Mouse (Mus musculus): Measurements from ENCODE around the gene Nkapl. TPM values are rescaled to one million over a fixed set of nuclear protein-coding genes. Genes with fewer than 3 reads are reported as not detected.
"Not testable (repeated sequence)": the region's sequence is repeated elsewhere in the genome, so short reads cannot be mapped to it uniquely, and the experiment has no call there.

Nkapl gene
- 32.4 and 38.1 TPM in 2 replicates for polyA plus RNA-seq (2012; rRNA removed)

DNA sequence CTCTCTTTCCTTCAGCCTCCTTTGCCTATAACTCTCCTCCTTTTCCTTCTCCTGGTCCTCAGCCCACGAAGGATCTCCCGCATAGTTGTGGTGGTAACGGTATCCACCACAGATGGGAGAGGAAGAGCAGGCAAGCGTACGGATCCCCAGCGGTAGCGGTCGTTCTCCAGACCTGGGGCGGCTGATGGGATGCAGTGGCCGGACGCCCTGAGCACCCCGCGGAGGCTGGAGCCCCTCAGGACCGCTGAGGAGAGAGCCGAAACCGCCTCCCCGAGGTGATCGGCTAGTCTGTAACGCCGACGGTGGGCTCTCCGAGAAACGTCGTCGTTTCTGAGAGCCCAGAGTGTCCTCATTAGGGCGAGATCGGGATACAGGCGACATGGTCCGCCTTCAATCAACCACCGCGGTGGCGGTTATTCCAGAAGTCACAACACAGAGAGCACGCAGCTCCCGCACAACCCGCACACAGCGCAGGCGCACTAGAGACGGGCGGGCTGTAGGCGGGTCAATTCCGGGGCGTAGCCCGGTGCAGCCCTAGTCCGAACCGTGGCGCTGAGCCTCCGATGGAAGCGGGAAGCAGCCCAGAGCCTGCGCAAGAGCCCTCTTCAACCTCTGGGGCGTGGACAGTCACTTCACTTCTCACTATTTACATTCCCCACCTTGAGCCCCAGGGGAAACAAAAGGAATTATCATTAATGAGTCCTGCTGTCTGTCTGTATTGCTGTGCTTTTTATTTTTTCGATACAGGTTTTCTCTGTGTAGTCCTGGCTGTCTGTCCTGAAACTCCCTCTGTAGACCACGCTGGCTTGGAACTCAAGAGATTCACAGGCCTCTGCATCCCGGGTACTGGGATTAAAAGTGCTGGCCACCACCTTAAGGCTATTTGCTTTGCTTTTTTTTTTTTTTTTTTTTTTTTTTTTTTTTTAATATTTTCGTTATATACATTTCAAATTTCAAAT lies at the start of gene Nkapl:
Gene Nkapl, minus strand, starts transcription at position 449 of the 959 bp plus-strand sequence.
- Histone ChIP-seq H3K27ac (ENCODE audit: control insufficient read depth, insufficient read depth, low read depth, low read length) (peak within 1 kb of the TSS; percentile 97), H3K4me3 (ENCODE audit: control insufficient read depth, low read depth, low read length) (peak within 1 kb of the TSS; percentile 96), H3K36me3 (ENCODE audit: control insufficient read depth, insufficient read depth, low read length) (no peaks in the 10 kb centered on the region), H3K27me3 (ENCODE audit: control insufficient read depth, insufficient read depth, low read length) (no peaks in the 10 kb centered on the region), H3K4me1 (ENCODE audit: control insufficient read depth, insufficient read depth, low read length) (peaks cover 3% of the 10 kb centered on the region; the same call in 1 of the 2 replicates)
- TF ChIP-seq POLR2A (IDR thresholded peaks at IDR 0.05; ENCODE audit: control insufficient read depth, low read depth, low read length): peak; percentile 94
- no peak for TF ChIP-seq CTCF (IDR thresholded peaks at IDR 0.05; ENCODE audit: control insufficient read depth, insufficient read depth, insufficient replicate concordance, low read depth, low read length)

DNA sequence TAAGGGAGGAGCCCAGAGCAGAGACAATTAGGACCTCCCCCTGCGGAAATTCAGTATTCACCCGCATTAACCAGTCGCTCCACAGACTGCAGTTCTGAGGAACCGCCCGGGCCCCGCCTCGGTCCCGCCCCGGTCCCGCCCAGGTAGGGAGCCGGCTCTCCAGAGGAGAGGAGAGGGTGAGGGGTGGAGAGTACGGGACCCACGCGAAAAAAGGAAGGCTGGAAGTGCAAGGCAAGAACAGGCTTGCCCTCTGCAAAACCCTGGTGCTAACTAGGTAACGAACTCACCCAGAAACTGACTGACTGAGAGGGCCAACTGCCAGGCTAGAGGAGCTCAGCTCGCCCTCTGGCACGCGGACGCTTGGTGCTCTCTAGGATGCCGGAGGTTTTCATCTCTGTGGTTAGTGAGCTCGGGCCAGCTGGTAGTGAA lies 37.9 kb upstream of the Nkapl start:
- Histone ChIP-seq H3K36me3 (ENCODE audit: control insufficient read depth, insufficient read depth, low read length) (no peaks in the 10 kb centered on the region), H3K27me3 (ENCODE audit: control insufficient read depth, insufficient read depth, low read length) (no peaks in the 10 kb centered on the region), H3K4me1 (ENCODE audit: control insufficient read depth, insufficient read depth, low read length) (no peaks in the 10 kb centered on the region; the same call in 1 of the 2 replicates), H3K4me3 (ENCODE audit: control insufficient read depth, low read depth, low read length) (peak overlapping the region; percentile 96), H3K27ac (ENCODE audit: control insufficient read depth, insufficient read depth, low read depth, low read length) (peak overlapping the region; percentile 98)
- TF ChIP-seq POLR2A (IDR thresholded peaks at IDR 0.05; ENCODE audit: control insufficient read depth, low read depth, low read length) (peak; percentile 74; the same call in 1 of the 2 replicates), CTCF (IDR thresholded peaks at IDR 0.05; ENCODE audit: control insufficient read depth, insufficient read depth, insufficient replicate concordance, low read depth, low read length) (no peak)

DNA sequence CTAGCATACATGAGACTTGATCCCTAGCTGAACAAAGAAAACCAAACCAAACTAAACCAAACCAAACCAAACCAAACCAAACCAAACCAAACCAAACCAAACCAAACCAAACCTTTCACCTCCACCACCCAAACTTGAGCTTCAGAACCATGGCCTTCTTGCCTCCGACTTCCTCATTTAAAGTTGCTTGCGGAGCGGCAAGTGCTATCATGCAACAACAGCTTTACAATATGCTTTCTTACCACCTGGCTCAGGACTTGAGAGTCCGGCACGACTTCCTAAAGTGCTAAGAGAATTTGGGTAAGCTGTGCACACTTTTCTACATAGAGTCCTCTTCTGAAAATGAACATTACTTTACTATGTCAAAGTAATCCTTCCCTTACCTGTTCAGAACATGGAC lies 34.0 kb upstream of the Nkapl start:
- Histone ChIP-seq H3K36me3 (ENCODE audit: control insufficient read depth, insufficient read depth, low read length) (no peaks in the 10 kb centered on the region), H3K4me3 (ENCODE audit: control insufficient read depth, low read depth, low read length) (no peak overlapping the region), H3K27me3 (ENCODE audit: control insufficient read depth, insufficient read depth, low read length) (no peaks in the 10 kb centered on the region), H3K4me1 (ENCODE audit: control insufficient read depth, insufficient read depth, low read length) (peaks cover 2% of the 10 kb centered on the region; the same call in 1 of the 2 replicates), H3K27ac (ENCODE audit: control insufficient read depth, insufficient read depth, low read depth, low read length) (no peak overlapping the region)
- TF ChIP-seq POLR2A (IDR thresholded peaks at IDR 0.05; ENCODE audit: control insufficient read depth, low read depth, low read length) (no peak), CTCF (IDR thresholded peaks at IDR 0.05; ENCODE audit: control insufficient read depth, insufficient read depth, insufficient replicate concordance, low read depth, low read length) (no peak)

DNA sequence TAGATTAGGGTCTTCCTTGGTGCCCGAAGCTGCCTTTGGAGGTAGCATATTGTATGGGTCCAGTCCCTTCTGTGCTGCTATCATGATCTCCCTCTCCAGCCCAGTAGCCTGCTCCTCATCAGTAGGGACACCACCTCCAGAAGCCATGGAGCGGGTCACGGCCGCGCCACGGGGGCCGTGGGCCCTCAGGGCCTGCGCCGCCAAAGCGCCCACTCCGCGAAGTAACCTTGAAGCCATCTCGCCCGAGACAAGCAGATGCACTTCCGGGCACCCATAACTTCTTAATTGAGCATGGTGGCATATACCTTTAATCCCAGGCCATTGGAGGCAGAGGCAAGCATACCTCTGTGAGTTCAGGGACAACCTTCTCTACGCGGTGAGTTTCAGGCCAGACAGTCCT lies 32.9 kb upstream of the Nkapl start, which contains the start of gene Gm11273:
Gene Gm11273, minus strand, starts transcription at position 237 of the 400 bp plus-strand sequence.
- H3K27ac ChIP-seq (ENCODE audit: control insufficient read depth, insufficient read depth, low read depth, low read length); H3K36me3 ChIP-seq (ENCODE audit: control insufficient read depth, insufficient read depth, low read length); H3K27me3 ChIP-seq (ENCODE audit: control insufficient read depth, insufficient read depth, low read length); H3K4me1 ChIP-seq (ENCODE audit: control insufficient read depth, insufficient read depth, low read length); H3K4me3 ChIP-seq (ENCODE audit: control insufficient read depth, low read depth, low read length): not testable (repeated sequence)

DNA sequence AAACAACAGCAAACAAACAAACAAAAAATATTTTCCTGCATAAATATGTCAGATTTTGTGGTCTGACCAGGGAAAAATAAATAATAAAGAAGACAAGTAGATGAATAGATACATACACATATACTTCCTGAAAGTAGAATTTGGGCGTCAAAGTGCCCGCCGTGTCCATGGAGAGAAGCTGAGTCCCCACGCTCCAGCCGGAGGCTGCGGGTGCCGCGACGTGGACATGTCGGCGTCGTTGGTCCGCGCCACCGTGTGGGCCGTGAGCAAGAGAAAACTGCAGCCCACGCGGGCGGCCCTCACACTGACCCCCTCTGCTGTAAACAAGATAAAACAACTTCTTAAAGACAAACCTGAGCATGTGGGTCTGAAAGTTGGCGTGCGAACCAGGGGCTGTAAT lies 26.8 kb upstream of the Nkapl start, which contains the start of gene AK157302:
Gene AK157302, plus strand, starts transcription at position 144 of the 400 bp plus-strand sequence.
- peak within 1 kb of the TSS; percentile 66 for H3K4me3 ChIP-seq (ENCODE audit: control insufficient read depth, low read depth, low read length)
- no peak within 1 kb of the TSS for H3K27ac ChIP-seq (ENCODE audit: control insufficient read depth, insufficient read depth, low read depth, low read length)
- no peaks in the 10 kb centered on the region for H3K36me3 ChIP-seq (ENCODE audit: control insufficient read depth, insufficient read depth, low read length)
- TF ChIP-seq POLR2A (IDR thresholded peaks at IDR 0.05; ENCODE audit: control insufficient read depth, low read depth, low read length) (no peak), CTCF (IDR thresholded peaks at IDR 0.05; ENCODE audit: control insufficient read depth, insufficient read depth, insufficient replicate concordance, low read depth, low read length) (no peak)
- no peaks in the 10 kb centered on the region for H3K27me3 ChIP-seq (ENCODE audit: control insufficient read depth, insufficient read depth, low read length)
- H3K4me1 ChIP-seq (ENCODE audit: control insufficient read depth, insufficient read depth, low read length): no peaks in the 10 kb centered on the region

DNA sequence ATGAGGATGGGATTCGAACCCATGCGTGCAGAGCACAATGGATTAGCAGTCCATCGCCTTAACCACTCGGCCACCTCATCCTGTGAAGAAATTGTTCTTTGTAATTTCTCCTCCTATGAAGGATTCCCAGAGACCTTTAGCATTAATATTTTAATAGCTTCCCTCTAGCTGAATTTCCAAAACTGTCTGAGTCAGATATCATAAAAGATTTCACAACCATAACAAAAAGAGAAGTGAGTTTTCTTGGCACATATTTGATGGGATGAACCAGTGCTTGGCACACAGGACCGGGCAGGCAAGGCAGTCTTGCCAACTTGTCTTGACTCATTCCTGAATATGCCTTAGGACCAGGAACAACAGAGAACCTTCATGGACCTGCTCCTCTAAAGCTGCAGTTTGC lies 24.5 kb upstream of the Nkapl start:
- TF ChIP-seq CTCF (IDR thresholded peaks at IDR 0.05; ENCODE audit: control insufficient read depth, insufficient read depth, insufficient replicate concordance, low read depth, low read length) (no peak), POLR2A (IDR thresholded peaks at IDR 0.05; ENCODE audit: control insufficient read depth, low read depth, low read length) (no peak)
- H3K27ac ChIP-seq (ENCODE audit: control insufficient read depth, insufficient read depth, low read depth, low read length): no peak overlapping the region
- no peaks in the 10 kb centered on the region for H3K36me3 ChIP-seq (ENCODE audit: control insufficient read depth, insufficient read depth, low read length)
- no peak overlapping the region for H3K4me3 ChIP-seq (ENCODE audit: control insufficient read depth, low read depth, low read length)
- H3K4me1 ChIP-seq (ENCODE audit: control insufficient read depth, insufficient read depth, low read length): no peaks in the 10 kb centered on the region
- H3K27me3 ChIP-seq (ENCODE audit: control insufficient read depth, insufficient read depth, low read length): no peaks in the 10 kb centered on the region

DNA sequence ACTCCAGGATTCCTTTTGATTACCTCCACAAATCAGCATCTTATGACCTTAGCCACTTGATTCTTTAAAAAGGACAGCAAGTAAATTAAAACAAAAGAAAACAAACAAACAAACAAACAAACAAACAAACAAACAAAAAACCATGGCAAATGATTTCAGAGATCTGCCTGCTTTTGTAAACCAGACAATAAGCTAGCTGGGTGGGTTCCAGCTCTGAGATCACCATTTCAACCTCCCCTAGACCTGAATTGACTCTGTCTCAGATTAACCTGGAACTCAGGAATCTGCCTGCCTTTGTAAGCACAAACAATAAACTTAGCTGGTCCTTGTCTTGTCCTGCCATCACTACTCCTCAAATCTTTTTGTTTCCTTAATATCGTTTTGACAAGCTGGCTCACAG lies 18.6 kb upstream of the Nkapl start:
- H3K4me3 ChIP-seq (ENCODE audit: control insufficient read depth, low read depth, low read length): no peak overlapping the region
- no peak for TF ChIP-seq POLR2A (IDR thresholded peaks at IDR 0.05; ENCODE audit: control insufficient read depth, low read depth, low read length)

DNA sequence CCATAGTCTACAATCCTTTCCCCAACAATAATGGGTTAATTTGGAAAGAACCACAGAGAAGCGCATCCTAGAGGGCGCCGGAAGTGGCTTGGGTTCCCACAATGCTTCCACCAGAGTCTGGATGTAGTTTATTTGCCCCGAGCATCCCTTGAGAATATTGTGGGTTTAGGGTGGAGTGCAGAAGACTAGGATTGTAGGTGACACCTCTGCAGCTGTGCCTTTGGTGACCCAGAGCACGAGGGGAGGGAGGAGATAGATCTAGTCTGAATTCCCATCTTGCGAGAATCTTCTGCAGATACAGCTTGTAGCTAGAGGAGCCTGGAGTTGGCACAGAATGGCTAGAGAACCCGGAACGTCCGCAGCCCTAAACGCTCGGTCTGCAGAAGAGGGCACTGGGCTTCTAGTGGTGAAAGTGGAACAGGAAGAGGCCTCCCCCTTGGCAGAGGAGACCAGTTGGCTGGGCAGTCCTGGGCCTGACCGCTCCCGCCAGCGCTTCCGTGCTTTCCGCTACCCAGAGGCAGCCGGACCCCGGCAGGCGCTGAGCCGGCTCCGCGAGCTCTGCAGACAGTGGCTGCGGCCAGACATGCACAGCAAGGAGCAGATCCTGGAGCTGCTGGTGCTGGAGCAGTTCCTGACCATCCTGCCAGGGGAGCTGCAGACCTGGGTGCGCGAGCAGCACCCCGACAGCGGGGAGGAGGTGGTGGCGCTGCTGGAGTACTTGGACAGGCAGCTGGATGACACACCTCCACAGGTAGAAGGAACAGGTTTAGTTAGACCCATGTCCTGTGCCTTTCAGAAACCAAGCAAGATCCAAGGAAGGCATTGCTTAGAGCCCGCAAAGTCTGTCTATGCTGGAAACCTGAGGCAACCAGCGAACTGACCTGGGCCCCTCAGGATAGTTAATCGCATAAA lies 10.7 kb upstream of the Nkapl start, which contains the start of the genes Zkscan4 and Gm10065:
Gene Zkscan4, plus strand, starts transcription at position 149 of the 912 bp plus-strand sequence.
Gene Gm10065, minus strand, starts transcription at position 683 of the 912 bp plus-strand sequence.
- peak within 1 kb of the TSS; percentile 83 for H3K4me3 ChIP-seq (ENCODE audit: control insufficient read depth, low read depth, low read length)
- H3K27ac ChIP-seq (ENCODE audit: control insufficient read depth, insufficient read depth, low read depth, low read length): peak within 1 kb of the TSS; percentile 75
- not testable (repeated sequence) for H3K36me3 ChIP-seq (ENCODE audit: control insufficient read depth, insufficient read depth, low read length); H3K27me3 ChIP-seq (ENCODE audit: control insufficient read depth, insufficient read depth, low read length); H3K4me1 ChIP-seq (ENCODE audit: control insufficient read depth, insufficient read depth, low read length)

More for the DNA sequence above, 18.6 kb upstream of the Nkapl start:
- no peak overlapping the region for H3K27ac ChIP-seq (ENCODE audit: control insufficient read depth, insufficient read depth, low read depth, low read length)
- no peaks in the 10 kb centered on the region for H3K27me3 ChIP-seq (ENCODE audit: control insufficient read depth, insufficient read depth, low read length)
- no peaks in the 10 kb centered on the region for H3K4me1 ChIP-seq (ENCODE audit: control insufficient read depth, insufficient read depth, low read length)
- no peaks in the 10 kb centered on the region for H3K36me3 ChIP-seq (ENCODE audit: control insufficient read depth, insufficient read depth, low read length)

Measured in testis, adult 2 months (tissue).